Mouse (Mus musculus) left cerebral cortex, adult 9 months (tissue): ENCODE measurements around the gene Rabgap1l.
A peak's percentile ranks its signal among the peaks of the same experiment; 100 is the strongest.

Experiments
- DNase-seq, 2 experiments: peaks; one replicate each; pipeline ENCODE4 v3.0.0; 2022; ENCODE audit warnings: low spot score in 2 of 2

The Rabgap1l gene

DNA sequence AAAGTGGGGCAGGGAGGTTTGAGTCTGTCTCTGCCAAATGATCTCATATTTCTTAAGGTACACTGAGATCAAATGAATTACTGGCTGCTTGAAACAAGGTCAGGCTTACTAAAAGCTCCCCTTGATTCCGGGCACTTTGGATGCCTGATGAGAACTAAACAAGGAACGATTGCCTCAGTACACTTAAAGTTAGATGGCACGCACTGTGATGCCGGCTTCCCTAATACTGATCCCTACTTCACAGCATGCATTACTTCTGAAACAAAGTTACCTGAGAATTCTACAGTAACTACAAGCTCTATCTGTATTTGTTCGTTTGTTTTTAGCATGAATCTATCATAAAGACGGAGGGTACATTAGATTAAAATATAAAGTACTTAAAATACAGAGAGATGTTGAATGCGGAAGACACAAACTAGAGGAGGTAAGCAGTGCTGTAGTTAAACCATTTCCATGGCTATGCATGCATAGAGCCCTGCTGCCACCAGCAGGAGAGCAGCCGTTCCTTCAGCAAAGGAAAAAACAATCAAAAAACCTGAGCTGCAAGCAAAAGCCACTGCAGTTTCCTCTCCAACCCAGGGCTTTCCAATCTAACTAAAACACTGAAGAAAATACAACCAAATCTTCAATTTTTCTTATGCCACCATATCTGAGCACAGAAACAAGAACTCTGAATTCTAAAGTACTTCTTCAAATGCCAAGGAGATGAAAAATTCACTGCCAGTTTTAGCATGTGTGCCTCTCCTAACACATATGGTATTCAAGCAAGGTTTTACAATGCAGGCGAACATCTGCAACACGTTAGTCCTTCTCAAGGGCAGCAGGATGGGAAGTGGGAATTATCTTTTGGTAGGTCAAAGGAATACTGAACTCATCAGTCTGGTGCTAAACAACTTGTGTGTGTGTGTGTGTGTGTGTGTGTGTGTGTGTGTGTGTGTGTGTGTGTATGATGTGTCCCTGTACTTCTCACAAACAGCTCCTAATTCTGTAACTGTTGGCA, 415.4 kb downstream of the Rabgap1l start:
- DNase-seq: peak in 1 of 2 experiments; percentile 68

DNA sequence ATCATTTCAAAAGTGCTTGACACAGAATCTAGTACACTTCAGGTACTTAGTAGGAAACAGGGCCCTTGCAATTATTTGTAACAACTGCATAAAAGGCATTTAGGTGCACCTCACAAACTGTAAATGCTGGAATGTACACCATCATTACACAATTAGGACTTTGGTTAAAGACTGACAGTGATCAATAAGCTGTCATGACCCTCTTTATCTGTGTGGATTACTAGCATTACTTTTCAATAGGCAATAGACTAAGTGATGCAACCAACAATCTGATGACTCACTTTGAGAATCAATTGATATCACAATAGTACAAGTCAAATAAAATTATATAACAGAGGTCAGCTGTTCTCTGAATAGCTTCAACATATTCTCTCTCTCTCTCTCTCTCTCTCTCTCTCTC, 418.5 kb downstream of the Rabgap1l start:
- no peak for DNase-seq

DNA sequence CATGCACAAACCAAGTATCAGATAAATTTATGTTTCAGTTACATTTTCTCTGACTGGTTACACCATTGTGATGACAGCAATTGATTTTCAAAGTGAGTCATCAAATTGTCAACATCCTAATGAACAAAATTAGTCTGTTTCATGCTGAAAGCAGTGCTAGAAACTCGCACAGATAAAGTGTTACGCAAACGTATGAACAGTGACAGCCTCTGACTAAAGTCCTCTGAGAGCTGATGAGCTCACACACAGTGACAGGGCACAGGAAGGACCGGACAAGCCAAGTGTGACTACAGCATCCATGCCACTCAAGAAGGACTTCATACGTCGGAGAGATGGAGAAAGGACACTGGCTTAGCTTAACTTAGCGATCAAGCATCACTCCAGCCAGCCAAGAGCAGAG, 419.7 kb downstream of the Rabgap1l start:
- DNase-seq: no peak

DNA sequence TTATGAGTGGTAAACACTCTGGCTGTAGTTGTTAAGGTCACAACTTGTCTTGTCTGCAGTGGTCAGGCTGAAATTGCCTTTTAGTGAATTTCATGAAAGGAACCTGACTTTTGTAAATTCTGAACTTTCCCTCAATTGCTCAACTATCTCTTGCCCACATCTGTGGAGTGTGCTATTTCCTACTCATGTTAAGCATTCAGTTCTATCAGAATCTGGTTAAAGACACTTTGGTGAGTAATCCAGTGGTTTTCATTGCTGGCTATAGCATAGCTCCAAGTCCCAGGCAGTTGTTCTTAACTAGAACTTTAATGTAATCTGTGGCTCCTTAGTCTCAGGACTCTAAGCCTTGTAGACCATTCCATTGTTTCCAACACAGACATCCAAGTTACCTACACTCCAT, 421.3 kb downstream of the Rabgap1l start:
- DNase-seq: no peak

DNA sequence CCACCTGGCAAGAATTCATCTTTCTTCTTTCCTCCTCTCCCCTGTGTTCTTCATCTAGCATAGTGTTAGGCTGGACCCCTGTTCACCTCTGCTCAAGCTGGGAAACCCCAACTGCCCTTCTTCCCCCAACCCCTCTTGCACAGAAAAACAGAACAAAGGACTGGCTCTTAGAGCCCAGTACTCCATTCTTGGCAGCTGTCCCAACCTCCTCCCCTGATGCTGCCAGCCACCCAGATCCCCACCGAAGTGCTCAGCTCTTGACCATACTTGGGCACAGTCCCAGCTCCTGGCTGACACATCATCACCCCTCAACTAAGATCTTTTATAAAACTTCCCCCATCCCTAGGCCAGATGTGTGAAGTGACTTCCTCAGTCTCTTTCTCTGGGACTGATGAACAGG, 422.5 kb downstream of the Rabgap1l start:
- no peak for DNase-seq

DNA sequence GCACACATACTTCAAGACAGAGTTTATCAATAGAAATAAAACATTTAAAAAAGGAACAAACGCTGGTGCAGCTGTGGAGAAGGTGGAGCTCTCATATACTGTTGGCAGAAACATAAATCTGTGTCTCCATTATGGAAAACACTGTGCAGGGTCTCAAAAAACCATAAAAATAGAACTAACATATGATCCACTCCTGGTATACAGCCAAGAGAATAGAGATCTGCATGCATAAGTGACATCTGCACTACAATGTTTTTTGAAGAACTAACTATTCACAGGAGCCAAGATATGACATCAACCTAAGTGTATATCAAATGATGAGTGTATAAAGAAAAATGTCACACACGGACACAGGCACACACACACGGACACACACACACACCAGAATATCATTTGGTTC, 426.4 kb downstream of the Rabgap1l start:
- DNase-seq: no peak

DNA sequence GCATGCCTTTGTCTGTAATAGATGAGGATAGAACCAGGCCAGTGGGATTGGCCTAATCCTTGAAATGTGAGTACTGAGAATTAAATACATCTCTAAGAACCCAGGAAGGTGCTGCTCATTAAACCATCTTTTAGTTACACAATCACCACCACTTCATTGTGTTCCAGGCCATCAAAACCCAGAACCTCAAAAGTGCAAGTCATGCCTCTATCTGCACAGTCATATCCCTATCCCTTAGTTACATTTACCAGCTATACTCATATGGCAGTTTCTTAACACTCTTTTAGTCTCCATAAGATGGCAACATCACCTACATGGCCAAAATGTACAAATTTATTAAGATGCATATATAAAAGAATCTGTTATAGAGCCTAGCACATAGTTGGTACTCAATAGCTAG, 435.7 kb downstream of the Rabgap1l start:
- no peak for DNase-seq

DNA sequence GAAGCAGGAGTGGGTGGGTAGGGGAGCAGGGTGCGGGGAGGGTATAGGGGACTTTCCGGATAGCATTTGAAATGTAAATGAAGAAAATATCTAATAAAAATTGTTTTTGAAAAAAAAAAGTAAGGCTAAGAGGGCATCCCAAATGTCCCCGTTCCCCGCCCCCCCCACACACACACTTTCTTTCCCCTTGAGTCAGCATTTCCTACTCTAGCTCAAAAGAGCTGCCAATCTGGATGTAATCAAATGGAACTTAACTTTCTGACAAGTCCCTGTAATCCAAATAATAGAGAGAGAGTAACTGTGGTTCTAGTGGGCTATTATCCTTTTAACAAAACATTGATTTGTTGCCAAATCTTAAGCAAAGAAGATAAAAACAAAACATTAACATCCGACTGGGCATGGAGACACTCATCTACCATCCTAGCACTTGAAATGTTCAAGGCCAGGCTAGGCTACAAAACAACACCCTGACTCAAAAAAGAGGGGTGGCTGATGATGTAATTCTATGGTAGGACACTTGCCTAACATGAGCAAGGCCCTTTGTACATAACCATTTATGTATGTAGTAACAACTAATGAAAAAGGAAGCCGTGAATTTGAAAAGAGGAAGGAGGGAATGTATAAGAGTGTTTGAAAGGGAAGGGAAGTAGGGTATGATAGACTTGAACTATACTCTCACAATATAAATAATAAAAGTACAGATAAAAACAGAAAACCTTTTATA, 439.1 kb downstream of the Rabgap1l start:
- DNase-seq: no peak

DNA sequence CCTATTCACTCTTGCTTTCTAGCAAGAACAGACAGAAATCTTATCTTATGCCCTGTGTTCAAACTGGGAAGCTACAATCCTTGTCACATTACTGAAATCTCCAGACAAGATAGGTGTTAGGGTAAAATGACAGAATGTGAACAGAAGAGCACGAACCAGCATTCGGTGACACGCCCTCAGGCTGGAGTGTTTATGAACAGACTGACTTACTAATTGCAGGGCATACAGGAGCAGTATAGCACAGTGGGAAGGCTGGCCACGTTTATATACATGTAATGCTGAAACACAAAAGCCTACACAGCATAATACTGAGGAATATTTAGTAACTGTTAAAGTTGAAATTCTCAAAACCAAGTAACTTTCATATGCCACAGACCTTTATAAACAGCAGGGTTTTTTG, 440.7 kb downstream of the Rabgap1l start:
- DNase-seq: no peak

DNA sequence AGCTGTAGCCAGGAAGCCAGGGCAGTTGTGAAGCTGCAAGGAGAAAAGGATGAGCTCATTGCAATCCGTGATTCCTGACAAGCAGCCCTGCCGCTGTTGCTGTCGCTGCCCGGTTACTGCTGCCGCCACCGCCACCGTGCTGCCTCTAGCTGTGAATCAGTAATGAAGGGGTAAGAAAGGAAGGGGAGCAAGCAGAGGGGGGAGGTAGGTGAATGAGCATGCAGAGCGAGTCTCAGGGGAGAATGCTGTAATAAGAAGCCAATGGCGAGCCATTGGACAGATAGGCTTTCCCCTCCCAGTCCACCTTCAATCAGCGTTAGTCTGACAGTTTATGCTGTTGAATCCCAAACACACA, 441.2 kb downstream of the Rabgap1l start:
- DNase-seq: peak; percentile 55 to 82

DNA sequence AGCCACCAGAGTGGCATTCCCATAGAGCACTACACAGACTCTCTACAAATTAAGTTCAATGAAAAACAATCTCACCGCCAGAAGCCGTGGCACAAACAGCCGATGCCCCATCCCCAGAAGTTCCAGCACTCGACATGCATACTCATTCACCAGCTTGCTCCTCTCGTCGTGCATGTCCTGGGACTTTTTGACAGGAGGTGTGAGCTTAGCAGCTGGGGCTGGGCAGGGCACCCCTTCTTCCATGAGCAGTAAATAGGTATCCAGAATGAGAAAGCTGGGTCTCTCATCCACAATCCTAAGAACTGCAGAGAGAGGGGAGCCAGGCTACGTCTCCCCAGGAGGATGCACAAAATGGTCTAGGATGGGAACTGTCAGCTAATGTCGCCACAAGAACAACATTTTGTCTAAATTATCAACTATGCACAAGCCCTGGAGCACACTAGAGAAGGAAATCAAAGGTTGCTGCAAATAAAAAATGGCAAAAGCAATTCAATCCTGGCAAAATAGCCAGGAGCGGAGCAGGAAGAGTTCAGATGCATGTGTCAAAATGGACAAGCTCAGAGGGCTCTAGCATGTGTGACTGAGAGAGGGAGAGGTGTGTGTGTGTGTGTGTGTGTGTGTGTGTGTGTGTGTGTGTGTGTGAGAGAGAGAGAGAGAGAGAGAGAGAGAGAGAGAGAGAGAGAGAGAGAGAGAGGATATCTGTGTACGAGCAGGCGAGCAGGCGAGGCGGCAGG, 441.7 kb downstream of the Rabgap1l start:
- peak in 1 of 2 experiments; percentile 30 for DNase-seq

DNA sequence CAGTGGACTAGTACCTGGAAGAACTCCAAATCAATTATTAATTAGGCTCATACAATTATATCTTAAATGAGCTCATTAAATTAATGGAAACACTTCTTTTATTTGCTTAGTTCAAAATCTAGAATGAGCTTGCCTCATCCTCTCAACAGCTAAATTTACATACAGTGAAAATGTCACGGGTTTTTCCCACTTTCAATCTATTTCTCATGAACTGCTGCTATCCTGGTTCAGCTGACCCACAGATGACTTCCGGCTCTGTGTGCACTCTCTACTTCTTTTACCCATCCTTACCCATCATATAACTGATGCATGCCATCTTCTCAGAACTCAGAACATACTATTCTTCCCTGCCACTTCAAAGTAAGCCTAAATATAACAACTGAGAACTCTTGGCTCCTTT, 452.4 kb downstream of the Rabgap1l start:
- DNase-seq: no peak

DNA sequence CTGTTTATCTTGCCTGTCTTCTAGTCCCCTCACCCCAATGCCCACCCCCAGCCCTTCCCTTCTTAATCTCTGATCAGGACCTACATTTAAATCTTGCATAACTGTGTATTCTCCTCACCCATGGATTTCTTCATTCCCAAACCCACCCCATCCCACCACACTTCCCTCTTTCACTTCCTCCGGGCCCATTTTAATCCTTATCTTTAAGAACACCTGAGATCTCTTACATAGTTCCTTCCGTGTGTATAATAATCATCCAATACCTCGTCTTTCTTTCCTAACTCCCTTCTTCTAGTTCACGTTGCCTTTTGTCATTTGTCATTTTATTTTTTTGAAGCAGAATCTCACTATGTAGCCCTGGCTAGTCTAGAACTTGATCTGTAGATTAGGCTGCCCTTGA, 453.6 kb downstream of the Rabgap1l start:
- no peak for DNase-seq

DNA sequence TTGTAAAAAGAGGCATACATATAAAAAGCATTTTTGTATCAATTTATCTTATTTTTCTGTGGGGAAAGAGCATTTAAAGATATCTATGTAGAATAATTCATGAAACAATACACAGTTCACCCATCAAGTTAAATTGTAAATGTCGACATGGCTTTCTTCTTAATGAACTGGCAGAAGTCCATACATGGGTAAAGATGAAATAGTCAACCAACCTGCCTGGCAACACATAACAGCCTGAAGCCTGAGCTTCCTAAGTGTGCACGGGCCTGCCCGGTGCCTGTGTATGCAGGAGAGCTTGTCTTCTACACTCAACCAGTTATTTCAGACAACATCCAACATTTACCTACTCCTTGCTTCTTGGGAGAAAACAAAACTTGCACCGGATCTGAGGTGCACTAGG, 458.2 kb downstream of the Rabgap1l start:
- DNase-seq: no peak

DNA sequence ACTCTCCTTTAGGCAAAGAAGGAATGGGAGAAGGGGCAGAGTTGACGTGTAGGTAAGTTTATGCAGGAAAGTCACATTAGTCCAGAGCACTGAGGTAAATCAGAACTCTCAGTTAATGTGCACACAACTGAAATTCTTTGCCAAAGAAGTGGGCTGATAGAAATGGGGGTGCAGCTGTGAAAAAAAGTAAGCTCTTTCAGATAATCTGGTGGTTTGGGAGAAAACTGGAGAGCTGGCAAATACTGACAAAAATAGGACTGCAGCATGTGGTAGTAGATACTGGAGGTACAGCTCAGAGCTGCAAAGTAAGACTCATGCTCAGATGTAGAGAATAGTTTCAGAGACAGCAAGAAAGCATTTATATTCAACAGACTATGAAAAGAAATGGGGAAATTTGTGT, 462.2 kb downstream of the Rabgap1l start:
- DNase-seq: peak; percentile 63 to 64

DNA sequence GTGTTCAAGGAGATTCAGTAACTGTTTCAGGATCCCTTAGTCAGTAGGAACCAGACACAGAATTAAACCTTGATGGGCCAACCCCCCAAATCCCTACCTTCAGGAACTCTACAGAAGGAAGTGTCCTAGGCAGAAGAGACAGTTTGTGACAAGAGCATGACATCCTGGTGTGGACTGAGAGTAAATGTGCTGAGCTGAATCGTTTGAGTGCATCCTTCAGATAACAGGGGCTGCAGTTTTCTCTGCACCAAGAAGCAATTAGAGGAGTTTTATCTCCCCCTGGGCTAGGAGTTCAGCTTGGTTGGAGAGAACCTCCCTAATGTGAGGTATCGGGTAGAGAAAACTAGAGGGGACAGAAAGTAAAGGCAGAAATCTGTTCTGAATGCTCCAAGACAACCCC, 462.8 kb downstream of the Rabgap1l start:
- no peak for DNase-seq

DNA sequence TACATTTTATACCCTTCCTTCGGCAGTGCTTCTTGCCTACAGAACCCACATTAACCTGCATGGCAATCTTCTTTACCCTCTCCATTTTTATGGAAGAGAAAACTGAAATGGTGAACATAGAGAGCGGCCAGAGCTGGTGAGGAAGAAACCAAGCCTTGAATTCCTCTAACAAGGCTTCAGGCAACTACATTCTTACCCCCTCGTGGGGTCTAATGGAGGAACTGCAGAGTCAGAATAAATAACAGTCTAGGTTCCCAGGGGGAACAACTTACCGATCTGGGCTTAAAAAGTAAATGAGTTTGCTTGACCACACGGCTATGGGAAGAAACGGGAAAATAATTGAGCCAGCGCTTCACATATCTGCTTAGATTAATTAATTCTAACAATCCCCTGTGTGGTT, 463.2 kb downstream of the Rabgap1l start:
- DNase-seq: no peak

DNA sequence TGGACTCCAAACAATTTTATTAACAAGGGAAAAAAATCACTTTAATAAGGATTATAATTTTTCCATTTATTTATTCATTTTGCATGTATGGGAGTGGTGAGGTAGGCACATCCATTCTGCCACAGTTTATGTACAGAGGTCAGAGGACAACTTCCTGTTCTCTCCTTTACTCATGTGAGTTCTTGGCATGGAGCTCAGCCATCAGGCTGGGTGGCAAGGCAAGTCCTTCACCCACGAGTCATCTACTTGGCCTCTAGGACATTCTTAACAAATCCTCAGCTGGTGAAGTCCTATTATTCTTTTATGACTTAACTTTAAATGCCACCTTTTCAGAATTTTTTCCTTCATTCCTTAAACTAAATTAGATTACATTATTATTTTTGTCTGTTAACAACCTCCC, 465.5 kb downstream of the Rabgap1l start:
- DNase-seq: no peak

DNA sequence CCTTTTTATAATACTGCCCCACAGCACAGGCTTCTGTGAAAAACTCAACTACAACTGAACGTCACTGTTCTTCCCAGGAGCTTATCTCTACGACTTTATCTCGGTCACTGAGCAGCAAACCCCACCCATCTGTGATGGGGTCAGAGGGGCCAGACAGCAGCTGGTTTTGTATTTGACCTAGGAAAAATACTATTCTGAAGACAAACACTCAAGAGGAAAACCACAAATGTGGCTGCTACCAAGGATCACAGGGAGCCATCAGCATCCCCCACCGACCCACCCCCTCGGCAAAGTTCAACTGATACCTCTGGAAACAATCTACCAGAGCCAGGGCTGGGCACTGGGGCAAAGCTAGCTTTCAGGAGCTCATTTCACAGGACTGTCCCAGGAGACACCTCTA, 467.5 kb downstream of the Rabgap1l start:
- no peak for DNase-seq

DNA sequence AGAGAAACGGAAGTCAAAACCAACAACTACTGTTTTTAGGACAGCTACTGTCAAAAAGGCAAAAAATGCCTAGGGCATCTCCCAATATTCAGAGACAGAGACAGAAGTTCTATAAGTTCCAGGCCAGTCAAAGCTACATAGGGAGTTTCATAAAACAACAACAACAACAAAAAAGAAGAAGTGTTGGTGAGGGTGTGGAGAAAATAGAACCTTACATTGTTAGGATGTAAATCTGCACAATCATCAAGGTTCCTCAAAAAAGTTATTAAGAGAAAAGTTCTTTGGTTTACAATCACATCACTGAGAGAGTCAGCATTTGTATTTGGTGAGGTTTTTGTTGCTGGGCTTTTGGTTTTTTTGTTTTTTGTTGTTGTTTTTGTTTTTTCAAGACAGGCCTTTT, 472.3 kb downstream of the Rabgap1l start:
- no peak for DNase-seq

DNA sequence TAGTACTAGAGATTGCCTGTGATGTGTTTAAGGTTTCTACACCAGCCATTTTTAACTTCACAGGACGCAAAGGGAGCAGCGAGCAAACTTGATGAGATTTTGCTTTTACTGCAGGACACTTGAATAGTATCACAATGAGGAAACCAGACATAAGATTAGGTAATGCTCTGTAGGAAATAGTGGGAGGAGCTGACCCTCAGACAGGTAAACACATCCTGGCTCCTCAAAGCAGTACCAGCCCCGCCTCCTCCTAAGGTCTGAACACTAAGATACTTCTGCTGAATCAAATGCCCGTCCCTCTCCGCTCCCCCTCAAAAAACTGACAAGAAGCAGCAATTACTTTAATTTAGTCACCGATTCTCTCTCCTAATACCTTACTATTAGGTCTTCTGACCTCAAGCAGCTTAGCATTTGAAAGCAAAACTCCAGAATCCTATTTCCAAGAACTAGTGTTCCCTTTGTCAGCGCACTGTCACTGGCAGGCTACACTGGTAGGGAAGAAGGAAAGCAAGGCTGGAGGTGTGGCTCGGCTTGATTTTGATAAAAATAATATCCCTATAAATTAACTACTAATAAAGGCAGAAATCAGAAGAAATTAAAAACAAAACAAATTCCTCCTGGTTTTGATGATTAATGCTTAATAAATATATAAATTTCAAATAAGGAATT, 474.8 kb downstream of the Rabgap1l start:
- DNase-seq: no peak

DNA sequence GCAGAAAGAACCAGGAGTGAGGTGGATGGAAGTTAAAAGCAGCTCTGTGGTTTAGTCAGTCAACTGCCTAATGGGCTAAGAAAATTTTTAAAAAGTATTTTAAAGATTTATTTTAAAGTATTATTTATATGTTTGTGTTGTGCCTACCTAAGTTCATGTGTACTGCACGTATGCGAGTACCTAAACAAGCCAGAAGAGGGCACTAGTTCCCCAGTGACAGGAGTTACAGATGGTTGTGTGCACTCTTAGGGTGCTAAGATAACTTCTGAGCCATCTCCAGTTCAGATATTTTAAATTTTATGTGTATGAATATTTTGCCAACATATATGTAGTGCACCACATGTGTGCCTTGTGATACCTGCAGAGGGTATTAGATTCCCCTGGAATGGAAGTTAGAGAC, 476.8 kb downstream of the Rabgap1l start:
- no peak for DNase-seq
